16 mouse cellular contexts compared by ENCODE assay signal in genomic region chr1:33536272-33537004, GRCm38 (mm10).
A peak's percentile ranks its signal among the peaks of the same experiment; 100 is the strongest.
DNase-seq lines count a peak whose midpoint lies in the region; TF ChIP-seq lines count a peak whose summit lies in the region.
"Had no signal": no experiment of that assay in that cellular context is flagged by ENCODE, and none has a peak within 500 bp of the region (broad histone marks: within the 10 kb centered on the region; RNA-seq: fewer than 3 reads in every experiment).

No protein-coding gene starts in this region.

- no peak for DNase-seq in kidney, adult 2 months
- no peak for DNase-seq in kidney, postnatal 25 days
- peak; percentile 19 for DNase-seq in thymus, postnatal 25 days
- no peak for DNase-seq in thymus, postnatal 0 days (ENCODE audit: low spot score)
- DNase-seq in natural killer cell, adult 2 months (ENCODE audit: low spot score in 2 of 2), result no peak
- DNase-seq in heart, postnatal 14 days, result no peak
- DNase-seq: cerebellum, adult 18-20 months; heart, postnatal 36 days; layer of hippocampus, adult 9-11 months; lung, adult 18-20 months; retina, postnatal 1 day had no signal

- no peak overlapping the region for H3K27ac ChIP-seq in kidney, adult 2 months (ENCODE audit: insufficient read depth, low read depth, low read length)
- no peak overlapping the region for H3K27ac ChIP-seq in bone marrow, adult 2 months (ENCODE audit: control insufficient read depth, insufficient read depth, low read depth, low read length, poor library complexity)
- H3K27ac ChIP-seq: intestine, embryonic 15.5 days; limb, embryonic 10.5 days; midbrain, embryonic 10.5 days had no signal

- peak; percentile 11; the same call in 1 of the 2 replicates for TF ChIP-seq CTCF in kidney, adult 2 months (conservative IDR thresholded peaks at IDR 0.05; ENCODE audit: insufficient read depth, insufficient read length, low read depth, low read length)
- peak; percentile 44; the same call in 1 of the 2 replicates for TF ChIP-seq CTCF in bone marrow, adult 2 months (IDR thresholded peaks at IDR 0.05; ENCODE audit: control insufficient read depth, insufficient read depth, low read length)

- H3K36me3 ChIP-seq in kidney, adult 2 months (ENCODE audit: control insufficient read depth, insufficient read depth, low read length), result no peaks in the 10 kb centered on the region
- H3K36me3 ChIP-seq: intestine, embryonic 15.5 days had no signal

- no peaks in the 10 kb centered on the region for H3K27me3 ChIP-seq in kidney, adult 2 months (replicated peaks; ENCODE audit: control insufficient read depth, insufficient read depth, low read length)
- H3K27me3 ChIP-seq: intestine, embryonic 15.5 days had no signal

- over 99% methylated on average over 4 of the region's 4 CpGs for WGBS in kidney, adult 2 months
- 74% methylated on average over 4 of the region's 4 CpGs for WGBS in bone marrow, adult 2 months

- intact Hi-C loops in heart, postnatal 14 days (cut with DNase I), result no loop called here

- no peaks in the 10 kb centered on the region for H3K4me1 ChIP-seq in kidney, adult 2 months (ENCODE audit: control insufficient read depth, insufficient read depth, low read length)
- no peaks in the 10 kb centered on the region; the same call in none of the 2 replicates for H3K4me1 ChIP-seq in bone marrow, adult 2 months (ENCODE audit: control insufficient read depth, insufficient read depth, low read length)
- H3K4me1 ChIP-seq: intestine, embryonic 15.5 days; limb, embryonic 10.5 days had no signal

- H3K4me3 ChIP-seq in kidney, adult 2 months (ENCODE audit: insufficient read depth, low read depth, low read length), result no peak overlapping the region
- H3K4me3 ChIP-seq in bone marrow, adult 2 months (replicated peaks; ENCODE audit: control insufficient read depth, low read depth, low read length), result no peak overlapping the region
- H3K4me3 ChIP-seq: erythroblast, embryonic 14.5 days; intestine, embryonic 15.5 days; limb, embryonic 10.5 days; midbrain, embryonic 10.5 days had no signal

- TF ChIP-seq POLR2A in kidney, adult 2 months (IDR thresholded peaks at IDR 0.05; ENCODE audit: low read depth, low read length), result no peak
- TF ChIP-seq POLR2A in bone marrow, adult 2 months (IDR thresholded peaks at IDR 0.05; ENCODE audit: borderline replicate concordance, control insufficient read depth, low read depth, low read length), result no peak
